Mouse (Mus musculus): ENCODE results near the gene Nkx3-2. TPM values are rescaled to one million over a fixed set of nuclear protein-coding genes. Genes with fewer than 3 reads are reported as not detected.

Nkx3-2 gene
- total and polyA plus RNA-seq, 3 experiments, result not detected

GRCm38 (mm10) chr5:41788877-41789276, 24.6 kb upstream of the Nkx3-2 start:
- peaks cover 0 to 28% of the 10 kb centered on the region in 2 experiments; a peak in 2 of 4 replicates for H3K36me3 ChIP-seq (ENCODE audit: control insufficient read depth in 1 of 2, insufficient read depth in 2 of 2, low read length in 2 of 2)
- no peak overlapping the region for H3K27ac ChIP-seq (ENCODE audit: control insufficient read depth, low read depth, low read length)
- H3K9me3 ChIP-seq (replicated peaks; ENCODE audit: insufficient read depth, low read length), result no peaks in the 10 kb centered on the region
- no peaks in the 10 kb centered on the region for H3K79me2 ChIP-seq (ENCODE audit: control insufficient read depth, insufficient read depth, low read length, poor library complexity)
- no peaks in the 10 kb centered on the region for H3K27me3 ChIP-seq (ENCODE audit: control insufficient read depth in 1 of 2, insufficient read depth in 2 of 2, low read length in 2 of 2)
- no peaks in the 10 kb centered on the region for H3K4me1 ChIP-seq (ENCODE audit: control insufficient read depth in 1 of 2, insufficient read depth in 2 of 2, low read length in 2 of 2)
- TF ChIP-seq ZNF384 (IDR thresholded peaks at IDR 0.05; ENCODE audit: low read depth, low read length) (no peak), EP300 (IDR thresholded peaks at IDR 0.05; ENCODE audit: low read depth in 1 of 2, low read length in 2 of 2) (no peak), JUND (IDR thresholded peaks at IDR 0.05; ENCODE audit: low read depth, low read length) (no peak), ETS1 (IDR thresholded peaks at IDR 0.05; ENCODE audit: low read depth, low read length) (no peak), E2F4 (IDR thresholded peaks at IDR 0.05; ENCODE audit: borderline replicate concordance, low read depth, low read length) (no peak), MYB (IDR thresholded peaks at IDR 0.05; ENCODE audit: low read depth, low read length) (no peak), KAT2A (conservative IDR thresholded peaks at IDR 0.05; ENCODE audit: low read depth, low read length) (no peak), MEF2A (IDR thresholded peaks at IDR 0.05; ENCODE audit: extremely low read depth, insufficient replicate concordance, low read depth, low read length, poor library complexity, severe bottlenecking) (no peak), USF2 (IDR thresholded peaks at IDR 0.05; ENCODE audit: borderline replicate concordance in 1 of 2, insufficient read depth in 1 of 2, low read depth in 1 of 2, low read length in 2 of 2) (no peak), POLR2AphosphoS2 (IDR thresholded peaks at IDR 0.05; ENCODE audit: low read length) (no peak), ZC3H11A (IDR thresholded peaks at IDR 0.05; ENCODE audit: low read depth, low read length) (no peak)
- no peak overlapping the region for H3K9ac ChIP-seq (ENCODE audit: control insufficient read depth, low read depth, low read length, poor library complexity, severe bottlenecking)
- H3K4me3 ChIP-seq (ENCODE audit: control insufficient read depth in 1 of 2, insufficient read depth in 1 of 2, low read depth in 2 of 2, low read length in 2 of 2), result no peak overlapping the region
- no peak for DNase-seq (ENCODE audit: low read depth, low spot score)

GRCm38 (mm10) chr5:41781890-41782289, 17.6 kb upstream of the Nkx3-2 start:
- Histone ChIP-seq H3K4me1 (ENCODE audit: control insufficient read depth in 1 of 2, insufficient read depth in 2 of 2, low read length in 2 of 2) (no peaks in the 10 kb centered on the region), H3K9ac (ENCODE audit: control insufficient read depth, low read depth, low read length, poor library complexity, severe bottlenecking) (no peak overlapping the region), H3K27me3 (ENCODE audit: control insufficient read depth in 1 of 2, insufficient read depth in 2 of 2, low read length in 2 of 2) (no peaks in the 10 kb centered on the region; a peak in 1 of 4 replicates), H3K4me3 (ENCODE audit: control insufficient read depth in 1 of 2, insufficient read depth in 1 of 2, low read depth in 2 of 2, low read length in 2 of 2) (no peak overlapping the region), H3K9me3 (replicated peaks; ENCODE audit: insufficient read depth, low read length) (no peaks in the 10 kb centered on the region), H3K79me2 (ENCODE audit: control insufficient read depth, insufficient read depth, low read length, poor library complexity) (no peaks in the 10 kb centered on the region), H3K36me3 (ENCODE audit: control insufficient read depth in 1 of 2, insufficient read depth in 2 of 2, low read length in 2 of 2) (peaks cover 0 to 4% of the 10 kb centered on the region in 2 experiments; a peak in 1 of 4 replicates), H3K27ac (ENCODE audit: control insufficient read depth, low read depth, low read length) (no peak overlapping the region)
- no peak for DNase-seq (ENCODE audit: low read depth, low spot score)
- TF ChIP-seq ZMIZ1 (IDR thresholded peaks at IDR 0.05; ENCODE audit: low read depth, low read length) (no peak), CHD1 (IDR thresholded peaks at IDR 0.05; ENCODE audit: low read depth, low read length) (no peak), TBP (IDR thresholded peaks at IDR 0.05; ENCODE audit: low read depth, low read length) (no peak), E2F4 (IDR thresholded peaks at IDR 0.05; ENCODE audit: borderline replicate concordance, low read depth, low read length) (no peak), KAT2A (conservative IDR thresholded peaks at IDR 0.05; ENCODE audit: low read depth, low read length) (no peak), MXI1 (IDR thresholded peaks at IDR 0.05; ENCODE audit: low read depth, low read length) (no peak), ZNF384 (IDR thresholded peaks at IDR 0.05; ENCODE audit: low read depth, low read length) (no peak), RCOR1 (IDR thresholded peaks at IDR 0.05; ENCODE audit: low read depth, low read length) (no peak), POLR2A (IDR thresholded peaks at IDR 0.05; ENCODE audit: control insufficient read depth in 1 of 2, insufficient read depth in 1 of 2, low read depth in 1 of 2, low read length in 2 of 2, poor library complexity in 1 of 2) (no peak), NELFE (IDR thresholded peaks at IDR 0.05; ENCODE audit: low read depth, low read length) (no peak), MAZ (IDR thresholded peaks at IDR 0.05; ENCODE audit: low read depth, low read length) (no peak), USF2 (IDR thresholded peaks at IDR 0.05; ENCODE audit: borderline replicate concordance in 1 of 2, insufficient read depth in 1 of 2, low read depth in 1 of 2, low read length in 2 of 2) (no peak), GATA1 (IDR thresholded peaks at IDR 0.05; ENCODE audit: low read depth, low read length) (no peak), ZKSCAN1 (IDR thresholded peaks at IDR 0.05; ENCODE audit: low read depth, low read length) (no peak), ETS1 (IDR thresholded peaks at IDR 0.05; ENCODE audit: low read depth, low read length) (no peak), MYC (IDR thresholded peaks at IDR 0.05; ENCODE audit: low read depth, low read length) (no peak), SMC3 (IDR thresholded peaks at IDR 0.05; ENCODE audit: low read depth, low read length) (no peak)

All from MEL (cell line).